Mouse (Mus musculus) right cerebral cortex, postnatal 14 days (tissue): ENCODE measurements around the gene Mettl21a.
"Not testable (repeated sequence)": the region's sequence is repeated elsewhere in the genome, so short reads cannot be mapped to it uniquely, and the experiment has no call there.

Source experiments
- DNase-seq: peaks from one replicate; pipeline ENCODE4 v3.0.0; 2022

Gene Mettl21a

DNA sequence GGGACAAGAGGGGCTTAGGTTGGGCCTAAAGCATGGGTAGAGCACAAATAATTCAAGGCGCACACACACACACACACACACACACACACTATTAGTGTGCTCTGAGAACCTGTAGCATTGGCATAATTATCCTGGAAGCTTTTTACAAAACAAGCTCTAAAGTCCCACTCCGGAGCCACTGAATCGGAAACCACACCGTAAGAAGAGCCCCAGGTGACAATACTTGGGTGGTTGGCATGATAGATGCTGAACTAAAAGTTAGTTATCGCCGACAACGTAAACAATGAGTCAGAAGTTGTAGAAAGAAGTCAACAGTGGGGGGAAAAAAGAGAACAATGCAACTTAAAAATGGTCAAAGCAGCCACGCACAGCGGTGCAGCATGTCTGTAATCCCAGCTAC, 2.7 kb downstream of the Mettl21a start:
- no peak for DNase-seq

DNA sequence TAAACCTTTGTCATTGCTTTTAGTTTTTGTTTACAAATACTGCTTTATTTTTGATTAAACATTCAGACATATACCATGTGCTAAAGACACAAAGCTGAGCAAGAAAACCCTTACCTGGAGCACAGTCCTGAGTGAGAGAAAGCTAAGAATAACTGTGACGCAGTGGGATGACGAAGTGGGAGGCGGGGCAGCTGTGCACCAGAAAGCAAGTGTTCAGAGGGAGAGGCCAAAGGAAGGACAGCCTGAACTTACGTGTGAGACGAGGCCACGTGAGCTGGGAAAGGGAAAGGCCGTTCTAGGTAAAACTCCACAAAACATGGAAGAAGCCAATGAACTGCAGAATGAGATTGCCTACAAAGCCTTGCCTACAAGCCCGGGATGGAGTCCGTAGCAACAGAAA, 7.1 kb downstream of the Mettl21a start:
- DNase-seq: no peak

DNA sequence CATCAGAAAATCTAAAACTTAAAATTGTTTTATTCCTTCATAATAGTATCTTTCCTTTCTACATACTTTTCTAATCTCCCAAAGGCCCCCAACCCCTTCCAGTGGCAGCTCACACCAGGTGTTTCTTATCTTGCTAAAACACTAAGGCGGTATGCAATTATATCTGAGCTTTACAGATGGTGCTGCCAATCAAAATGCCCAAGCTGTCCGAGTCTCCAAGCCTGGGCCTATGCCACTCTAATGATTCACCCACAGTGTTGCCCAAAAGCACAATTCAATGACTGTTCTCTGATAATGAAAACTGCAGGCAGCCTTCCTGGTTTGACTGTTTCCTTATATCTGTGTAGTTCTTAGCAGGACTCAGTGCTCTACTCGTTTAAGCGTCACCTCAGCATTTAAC, 7.9 kb downstream of the Mettl21a start:
- DNase-seq: no peak

DNA sequence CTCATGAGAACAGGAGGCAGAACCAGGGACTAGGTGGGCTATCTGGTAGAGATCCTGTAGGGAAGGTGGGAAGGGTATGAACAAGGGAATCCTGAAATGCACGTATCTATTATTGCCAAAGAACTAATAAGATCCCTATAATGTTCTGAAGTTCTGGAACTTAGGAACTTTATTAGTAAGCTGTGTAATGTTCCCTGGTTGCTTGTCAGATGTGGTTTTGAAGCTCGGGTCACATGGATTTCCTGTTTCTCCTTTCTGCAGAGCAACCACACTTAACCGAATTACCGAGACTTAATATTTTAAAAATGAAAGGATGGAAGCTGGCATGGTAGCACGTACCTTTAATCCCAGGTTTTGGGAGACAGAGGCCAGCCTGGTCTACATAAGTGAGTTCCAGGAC, 13.7 kb downstream of the Mettl21a start:
- DNase-seq: no peak

DNA sequence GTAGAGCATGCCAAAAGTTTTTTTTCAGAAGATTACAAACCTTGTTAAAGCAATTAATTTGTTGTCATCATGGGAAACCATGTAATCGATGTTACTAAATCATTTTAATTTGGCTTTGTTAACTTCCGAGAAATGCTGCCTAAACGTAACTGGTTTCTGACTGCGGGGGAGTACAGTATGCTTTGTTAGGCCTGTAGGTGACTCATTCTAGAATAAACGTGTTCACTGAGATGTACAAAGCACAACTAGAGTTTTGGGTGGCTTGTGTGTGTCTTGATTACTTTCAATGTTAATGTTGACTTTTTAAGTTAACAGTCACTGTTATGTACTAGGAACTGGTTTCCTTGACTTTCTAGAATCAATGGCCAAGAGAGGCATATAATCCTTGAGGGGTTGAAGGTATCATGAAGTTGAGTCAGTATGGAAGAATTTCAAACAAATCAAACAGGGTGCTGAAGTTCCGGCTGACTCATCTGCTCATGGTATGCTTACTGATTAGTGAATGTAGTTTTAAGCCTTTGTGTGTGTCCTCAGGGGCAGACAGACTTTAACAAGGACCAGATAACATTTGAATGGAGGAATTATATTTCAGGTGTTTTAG, 15.7 kb downstream of the Mettl21a start:
- no peak for DNase-seq

DNA sequence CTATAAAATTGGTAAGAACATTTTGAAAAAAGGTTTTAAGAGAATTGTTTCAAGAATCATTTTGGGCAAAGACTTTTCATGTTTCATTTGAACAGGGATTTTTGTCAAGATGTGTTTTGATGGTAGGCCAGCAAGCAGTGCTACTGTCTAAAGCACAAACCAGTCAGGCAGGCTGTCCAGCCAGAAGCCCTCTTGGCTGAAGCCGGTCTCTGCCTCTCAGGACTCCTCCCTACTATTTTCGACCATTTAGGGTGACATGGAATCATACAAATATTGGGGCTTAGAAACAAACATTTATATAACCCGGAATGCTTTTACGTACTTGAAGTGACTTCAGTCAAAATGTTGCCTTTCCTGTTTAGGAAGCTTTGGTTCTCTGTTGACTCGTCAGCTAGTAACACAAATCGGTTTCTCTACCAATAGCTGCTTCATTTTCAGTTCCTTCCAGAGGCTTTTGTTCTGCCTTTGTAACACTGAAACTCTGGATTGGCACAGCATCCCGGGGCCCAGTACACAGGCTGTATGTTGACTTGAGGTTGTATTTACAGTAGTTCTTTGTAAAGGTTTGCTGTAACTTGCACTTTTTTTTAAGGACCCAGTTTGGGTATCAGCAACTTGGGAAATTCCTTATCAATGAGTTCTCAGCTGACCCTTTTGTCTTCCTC, 16.5 kb downstream of the Mettl21a start:
- DNase-seq: no peak

DNA sequence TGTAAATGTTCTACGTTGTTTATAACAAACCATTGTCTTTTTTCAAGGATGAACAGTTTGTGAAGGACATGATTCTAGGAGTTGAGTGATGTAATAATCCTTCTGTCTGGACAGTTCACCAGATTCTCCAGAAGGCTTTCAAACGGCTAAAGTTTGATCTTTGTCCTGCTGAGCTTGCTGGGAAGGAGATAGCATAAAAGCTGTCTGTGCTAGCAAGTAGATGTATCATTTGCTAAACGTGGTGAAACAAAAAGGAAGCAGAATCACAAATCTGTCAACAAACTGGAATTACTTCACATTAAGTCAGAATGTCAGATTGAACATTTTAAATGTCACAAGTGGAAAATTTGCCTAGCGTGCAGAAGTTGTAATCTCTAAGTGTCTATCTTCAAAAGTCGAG, 18.1 kb downstream of the Mettl21a start:
- no peak for DNase-seq

DNA sequence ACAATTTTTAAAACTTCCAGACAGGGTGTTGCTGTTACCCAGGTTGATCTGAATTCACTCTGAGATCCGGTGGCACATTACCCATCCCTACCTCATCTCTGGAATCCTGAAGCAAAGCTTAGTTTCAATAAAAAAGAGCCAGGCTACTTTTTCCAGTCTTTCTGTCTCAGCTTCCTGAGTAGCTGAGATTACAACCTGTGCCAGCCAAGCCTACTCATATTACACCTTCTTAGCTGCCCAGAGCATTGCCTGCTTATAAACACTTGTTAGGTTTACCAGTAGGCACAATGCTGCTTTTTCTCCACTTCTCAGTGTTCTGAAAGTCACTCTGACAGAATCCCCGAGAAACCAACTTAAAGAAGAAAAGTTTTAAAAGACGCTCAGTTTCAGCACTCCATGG, 38.2 kb downstream of the Mettl21a start:
- no peak for DNase-seq

DNA sequence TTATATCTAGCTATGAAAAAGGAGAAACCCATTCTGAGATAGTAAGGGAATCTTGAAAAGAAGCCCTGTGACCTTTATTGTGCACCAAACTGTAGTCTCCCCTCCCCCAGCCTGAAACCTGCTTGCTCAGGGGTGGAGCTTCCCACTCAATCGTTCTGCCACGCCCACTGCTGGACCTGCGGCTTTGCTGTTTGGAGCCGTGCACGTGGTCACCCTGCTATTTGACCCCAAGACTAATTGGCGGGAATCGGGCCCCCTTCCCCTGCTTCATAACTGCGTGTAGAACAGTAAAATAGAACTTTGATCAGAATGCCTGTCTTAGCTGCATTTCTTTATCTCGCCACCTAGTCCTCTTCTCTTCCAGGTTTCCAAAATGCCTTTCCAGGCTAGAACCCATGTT, 39.1 kb downstream of the Mettl21a start:
- not testable (repeated sequence) for DNase-seq

DNA sequence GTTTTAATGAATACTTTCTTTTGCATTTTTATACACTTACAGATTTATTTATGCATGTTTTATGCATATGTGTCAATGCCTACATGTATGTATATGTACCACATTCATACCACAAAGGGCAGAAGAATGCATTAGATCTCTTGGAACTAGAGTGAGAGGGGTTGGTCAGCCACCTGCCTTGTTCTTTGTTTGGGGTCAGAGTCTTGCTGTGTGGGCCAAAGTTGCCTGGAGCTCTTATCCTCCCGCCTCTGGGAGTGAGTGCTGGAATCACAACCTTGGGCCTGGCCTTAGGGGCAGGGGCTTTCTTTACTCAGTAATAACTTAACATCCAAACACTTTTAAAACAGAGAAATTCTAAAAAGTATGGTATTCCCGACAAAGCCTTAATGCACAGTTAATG, 40.3 kb downstream of the Mettl21a start:
- no peak for DNase-seq

DNA sequence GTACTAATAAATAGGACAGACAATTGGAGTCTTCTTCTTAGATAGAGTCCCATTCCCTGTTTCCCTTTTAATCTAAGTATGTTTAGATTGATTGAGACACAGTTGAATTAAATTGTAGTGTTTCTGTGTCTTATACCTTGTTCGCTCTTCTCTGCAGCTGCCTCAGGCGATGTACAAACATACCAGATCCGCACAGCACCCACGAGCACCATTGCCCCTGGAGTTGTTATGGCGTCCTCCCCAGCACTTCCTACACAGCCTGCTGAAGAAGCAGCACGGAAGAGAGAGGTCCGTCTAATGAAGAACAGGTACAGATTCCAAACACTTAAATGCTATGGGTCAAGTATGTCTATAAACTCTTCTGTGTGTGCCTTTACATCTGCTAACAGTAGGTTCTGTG, 41.0 kb downstream of the Mettl21a start:
- no peak for DNase-seq

DNA sequence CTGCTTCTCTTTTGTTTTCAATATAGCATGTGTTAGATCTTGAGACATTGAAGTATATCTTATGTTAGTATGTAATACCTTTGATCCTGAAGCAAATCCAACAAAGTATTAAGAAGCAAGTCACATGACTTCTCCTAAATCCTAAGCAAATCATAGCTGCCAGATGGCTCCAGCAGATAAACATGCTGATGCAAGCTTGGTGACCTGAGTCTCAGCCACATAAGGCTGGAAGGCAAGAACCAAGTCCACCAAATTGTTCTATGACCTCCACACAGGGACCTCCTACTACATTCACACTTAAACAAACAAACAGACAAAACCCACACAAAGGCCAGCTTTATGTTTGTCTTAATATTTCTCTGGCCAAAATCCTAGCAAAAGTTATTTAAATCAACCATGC, 48.8 kb downstream of the Mettl21a start:
- no peak for DNase-seq

DNA sequence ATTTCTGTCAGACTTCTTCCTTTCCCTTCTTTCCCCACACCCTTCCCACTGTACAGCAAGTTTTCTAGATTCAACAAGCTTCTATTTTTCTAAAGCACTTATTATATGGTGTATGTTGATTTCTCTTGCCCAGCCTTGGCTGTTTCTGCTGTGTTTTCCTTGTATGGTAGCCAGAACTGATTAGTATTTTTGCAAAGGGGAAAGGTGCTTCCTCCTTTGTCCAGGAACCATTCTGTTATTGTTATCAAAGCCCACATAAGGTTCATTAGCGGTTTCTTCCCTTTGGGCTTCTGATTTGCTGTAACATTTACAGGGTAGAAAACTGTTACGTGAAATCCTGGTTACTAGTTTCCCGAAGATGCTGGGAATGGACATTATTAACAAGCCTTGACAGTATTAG, 56.9 kb downstream of the Mettl21a start:
- no peak for DNase-seq
